Mouse (Mus musculus) heart, embryonic 14.5 days (tissue): ENCODE measurements around the gene Zfp655. TPM values are rescaled to one million over a fixed set of nuclear protein-coding genes. Genes with fewer than 3 reads are reported as not detected.

ENCODE experiments used
- polyA plus RNA-seq: library from polyadenylated mRNA; unstranded; fragments of >200 nt; fragmentation: Nextera tagmentation; extraction: Ambion mirVana; gene quantifications from 2 replicates; pipeline ENCODE4 v1.2.1, GENCODE M21; 2014

Zfp655 gene
- polyA plus RNA-seq, 1 experiment from 2014 or later: 38.6 TPM

Other genes starting within 250 kb of the Zfp655 start
- gene Gm4871, start 199.0 kb upstream of the Zfp655 start, polyA plus RNA-seq: not detected in 2 replicates
- not detected in 2 replicates for gene 1700018F24Rik, start 188.7 kb upstream of the Zfp655 start, polyA plus RNA-seq
- gene Arpc1a, start 147.9 kb upstream of the Zfp655 start, polyA plus RNA-seq: 101 and 107 TPM in 2 replicates
- gene Kpna7, start 147.7 kb upstream of the Zfp655 start, polyA plus RNA-seq: not detected in 2 replicates
- 84.8 and 137 TPM in 2 replicates for gene Arpc1b, start 117.5 kb upstream of the Zfp655 start, polyA plus RNA-seq
- gene Pdap1, start 91.5 kb upstream of the Zfp655 start, polyA plus RNA-seq: 60.9 and 69.1 TPM in 2 replicates
- 130 and 135 TPM in 2 replicates for gene Bud31, start 91.4 kb upstream of the Zfp655 start, polyA plus RNA-seq
- gene Ptcd1, start 64.6 kb upstream of the Zfp655 start, polyA plus RNA-seq: 10.6 and 11.2 TPM in 2 replicates
- 13.6 and 14.1 TPM in 2 replicates for gene Cpsf4, start 64.5 kb upstream of the Zfp655 start, polyA plus RNA-seq
- 1,222 and 1,313 TPM in 2 replicates for gene Atp5j2, start 39.7 kb upstream of the Zfp655 start, polyA plus RNA-seq
- 7.4 and 7.8 TPM in 2 replicates for gene Zkscan14, start 29.8 kb upstream of the Zfp655 start, polyA plus RNA-seq
- gene Zkscan5, start 27.2 kb upstream of the Zfp655 start, polyA plus RNA-seq: 10.2 and 11.1 TPM in 2 replicates
- 0.42 and 0.73 TPM in 2 replicates for gene Zscan25, start 48.8 kb downstream of the Zfp655 start, polyA plus RNA-seq
- not detected in 2 replicates for gene Cyp3a57, start 113.6 kb downstream of the Zfp655 start, polyA plus RNA-seq
- gene Cyp3a16, start 238.0 kb downstream of the Zfp655 start, polyA plus RNA-seq: not detected in 2 replicates